Mouse (Mus musculus) hindbrain, postnatal 0 days (tissue): ENCODE results near the gene Agbl4. TPM values are rescaled to one million over a fixed set of nuclear protein-coding genes. Genes with fewer than 3 reads are reported as not detected.

Experiments
- ATAC-seq: fragments of 200-750 bp; cut with Nextera tagmentation; 2 replicates; pipeline ENCODE4 v1.8.0; 2017; ENCODE audit warnings: mild to moderate bottlenecking, moderate TSS enrichment, moderate library complexity
- DNase-seq: peaks from one replicate; pipeline ENCODE4 v3.0.0-alpha.2; 2015; ENCODE audit warnings: low spot score
- H3K27ac ChIP-seq: fragments of 300-500 bp; sonication (generic); 2 replicates; pipeline ENCODE4 v1.5.1; 2014; ENCODE audit warnings: mild to moderate bottlenecking
- H3K27me3 ChIP-seq: fragments of 300-500 bp; sonication (generic); 2 replicates; pipeline ENCODE4 v1.6.1; 2014; ENCODE audit warnings: low read length, mixed read lengths; ENCODE audit not compliant: insufficient read depth
- H3K36me3 ChIP-seq: fragments of 300-500 bp; sonication (generic); 2 replicates; pipeline ENCODE4 v1.6.1; 2014; ENCODE audit warnings: low read length, mixed read lengths; ENCODE audit not compliant: insufficient read depth
- H3K4me1 ChIP-seq: fragments of 300-500 bp; sonication (generic); 2 replicates; pipeline ENCODE4 v1.6.1; 2014; ENCODE audit warnings: antibody characterized with exemption, low read length, mixed read lengths; ENCODE audit not compliant: insufficient read depth
- H3K4me2 ChIP-seq: fragments of 300-500 bp; sonication (generic); 2 replicates; pipeline ENCODE4 v1.6.1; 2014; ENCODE audit warnings: low read depth, mild to moderate bottlenecking, low read length, moderate library complexity, mixed read lengths
- H3K4me3 ChIP-seq: fragments of 300-500 bp; sonication (generic); 2 replicates; pipeline ENCODE4 v1.5.1; 2014; ENCODE audit warnings: low read length
- H3K9ac ChIP-seq: fragments of 300-500 bp; sonication (generic); replicated peaks from 2 replicates; pipeline ENCODE4 v1.6.1; 2014; ENCODE audit warnings: mild to moderate bottlenecking, low read length, moderate library complexity, mixed read lengths
- H3K9me3 ChIP-seq: fragments of 300-500 bp; sonication (generic); 2 replicates; pipeline ENCODE4 v1.6.1; 2016; ENCODE audit warnings: low read length, mixed read lengths
- CTCF ChIP-seq: IDR thresholded peaks from 2 replicates; pipeline ENCODE4 v1.5.1; 2016; ENCODE audit warnings: antibody characterized with exemption, control low read depth, low read depth
- WGBS: fragments of 180-500 bp; shearing (Covaris S2); extraction: QIAGEN DNeasy Blood & Tissue Kit; methylation state at CpG from one replicate; pipeline ENCODE4 v1.1.7; 2014; 5-methylcytosine and 5-hydroxymethylcytosine counted together
- polyA plus RNA-seq: library from polyadenylated mRNA; unstranded; fragments of >200 nt; fragmentation: Nextera tagmentation; extraction: Ambion mirVana; gene quantifications from 2 replicates; pipeline ENCODE4 v1.2.1, GENCODE M21; 2015
- total RNA-seq: library from RNA; depleted of rRNA; stranded (reverse); fragments of >200 nt; gene quantifications from 2 replicates; pipeline ENCODE4 v1.2.3, GENCODE M21; 2014

Agbl4 gene
- total and polyA plus RNA-seq, 2 experiments from 2014 or later, result 2.8 to 3.9 TPM

DNA sequence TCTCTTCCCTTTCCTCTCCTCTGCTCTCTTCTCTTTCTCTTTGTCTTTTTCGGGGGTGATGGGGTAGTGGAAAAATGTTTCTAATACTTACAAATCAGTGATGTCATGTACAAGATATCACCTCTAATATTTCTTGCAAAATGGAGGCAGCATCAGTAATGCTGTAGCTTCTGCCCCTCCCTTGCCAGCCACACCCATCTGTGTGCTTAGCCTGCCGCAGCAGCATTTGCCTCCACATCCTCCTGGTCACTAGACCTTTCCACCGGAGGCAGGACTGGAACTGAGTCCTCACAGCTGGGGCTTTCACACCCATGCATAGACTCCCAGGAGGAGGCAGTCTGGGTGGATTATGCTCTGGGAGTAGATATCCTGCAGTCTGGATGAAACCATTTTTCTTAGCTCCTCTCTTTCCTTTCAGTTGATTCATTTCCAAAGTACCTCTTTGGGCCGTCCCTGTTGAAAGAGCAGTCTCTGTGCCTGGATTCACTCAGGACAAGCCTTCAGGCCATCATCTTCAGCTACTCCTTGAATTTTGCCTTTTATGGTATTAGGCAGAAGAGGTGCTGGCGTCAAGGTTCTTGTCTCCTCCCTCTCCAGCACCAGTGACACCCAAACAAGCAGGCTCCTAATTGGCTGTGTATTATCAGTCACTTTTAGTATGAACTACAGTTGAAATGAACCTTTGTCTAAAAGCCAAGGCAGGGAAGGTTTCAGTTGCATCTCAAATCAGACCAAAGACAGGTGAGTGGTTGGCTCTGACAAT lies 1105.7 kb downstream of the Agbl4 start:
- Histone ChIP-seq H3K9ac (no peak overlapping the region), H3K27ac (no peak overlapping the region), H3K4me1 (no peaks in the 10 kb centered on the region), H3K4me2 (no peak overlapping the region), H3K9me3 (no peaks in the 10 kb centered on the region), H3K4me3 (no peak overlapping the region), H3K27me3 (no peaks in the 10 kb centered on the region), H3K36me3 (no peaks in the 10 kb centered on the region)
- ATAC-seq (no peak), DNase-seq (no peak)
- no peak for TF ChIP-seq CTCF
- WGBS, result 84% methylated on average over 5 of the region's 5 CpGs

DNA sequence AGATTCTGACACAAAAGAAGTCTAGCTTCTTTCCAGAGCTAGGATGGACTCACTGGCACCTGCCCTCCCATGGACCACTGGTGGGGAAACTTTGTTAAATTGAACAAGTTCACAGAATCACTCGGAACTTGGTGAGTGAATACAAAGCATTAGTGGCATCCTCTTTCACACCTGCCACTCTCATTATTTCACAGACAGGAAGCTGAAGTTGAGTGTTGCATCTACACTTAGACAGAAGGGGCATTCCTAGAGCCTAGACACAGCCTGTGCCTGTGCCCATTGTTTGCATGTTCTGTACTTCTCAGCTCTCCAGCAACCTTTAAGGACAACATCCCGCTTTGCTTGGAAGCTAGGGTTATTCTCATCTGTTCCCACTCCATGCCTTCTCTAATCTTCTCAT lies 1107.5 kb downstream of the Agbl4 start:
- DNase-seq (no peak), ATAC-seq (no peak)
- no peaks in the 10 kb centered on the region for H3K9me3 ChIP-seq
- H3K9ac ChIP-seq, result no peak overlapping the region
- H3K27me3 ChIP-seq, result no peaks in the 10 kb centered on the region
- no peaks in the 10 kb centered on the region for H3K36me3 ChIP-seq
- no peak overlapping the region for H3K4me2 ChIP-seq
- H3K27ac ChIP-seq, result no peak overlapping the region
- 85% methylated on average over 2 of the region's 2 CpGs for WGBS
- no peak overlapping the region for H3K4me3 ChIP-seq
- H3K4me1 ChIP-seq, result no peaks in the 10 kb centered on the region
- TF ChIP-seq CTCF, result no peak

DNA sequence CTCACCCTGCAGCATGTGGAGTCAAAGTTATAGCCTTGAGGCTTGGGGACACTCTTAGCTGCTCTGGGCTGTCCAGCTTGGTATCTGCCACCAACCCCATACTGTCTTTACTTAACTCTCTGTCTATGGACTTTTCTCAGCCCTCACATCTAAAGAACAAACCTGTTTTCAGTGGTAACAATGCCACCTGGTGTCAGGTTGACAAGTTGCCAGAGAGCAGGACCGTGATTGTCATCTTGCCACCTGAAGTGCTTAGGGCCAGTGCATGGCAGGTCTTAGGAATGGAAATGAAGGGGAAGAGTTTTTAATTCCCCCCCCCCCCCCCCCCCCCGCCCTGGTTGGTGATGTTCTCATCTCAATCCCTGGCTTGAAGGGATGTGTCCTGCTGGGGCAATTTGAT lies 1112.7 kb downstream of the Agbl4 start:
- peak; percentile 61 for DNase-seq
- peak; percentile 56 for TF ChIP-seq CTCF
- Histone ChIP-seq H3K27me3 (no peaks in the 10 kb centered on the region), H3K9me3 (no peaks in the 10 kb centered on the region), H3K4me3 (no peak overlapping the region), H3K4me2 (no peak overlapping the region), H3K9ac (no peak overlapping the region), H3K4me1 (no peaks in the 10 kb centered on the region), H3K27ac (no peak overlapping the region), H3K36me3 (no peaks in the 10 kb centered on the region)
- WGBS, result 4% methylated on average over 2 of the region's 2 CpGs
- peak; percentile 39; the same call in 1 of the 2 replicates for ATAC-seq

DNA sequence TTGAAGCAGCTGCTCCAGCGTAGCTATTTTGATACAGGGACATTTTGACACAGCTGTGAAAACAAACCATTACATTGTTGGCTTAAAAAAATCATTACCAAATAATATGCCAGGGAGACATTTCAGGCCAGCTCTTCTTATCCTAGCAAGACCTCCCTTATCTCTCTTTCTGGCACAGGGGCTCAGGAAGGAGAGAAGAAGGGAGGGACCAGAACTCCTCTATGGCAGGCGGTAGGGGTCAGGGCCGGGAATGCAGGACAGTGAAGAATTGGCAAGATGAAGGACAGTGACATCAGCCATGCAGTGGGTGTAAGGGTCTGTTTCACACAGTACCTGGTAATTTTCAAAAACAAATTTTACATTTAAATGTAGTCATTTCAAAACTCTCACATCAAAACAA lies 1116.5 kb downstream of the Agbl4 start:
- no peak overlapping the region for H3K4me2 ChIP-seq
- no peaks in the 10 kb centered on the region for H3K9me3 ChIP-seq
- WGBS, result 60% methylated on average over 3 of the region's 3 CpGs
- no peaks in the 10 kb centered on the region for H3K36me3 ChIP-seq
- H3K4me1 ChIP-seq, result 0 out of 2 replicates have a peak, but pooled peaks cover 5% of the 10 kb centered on the region
- H3K4me3 ChIP-seq, result no peak overlapping the region
- TF ChIP-seq CTCF, result no peak
- no peaks in the 10 kb centered on the region for H3K27me3 ChIP-seq
- no peak overlapping the region for H3K27ac ChIP-seq
- no peak for ATAC-seq
- no peak for DNase-seq
- H3K9ac ChIP-seq, result no peak overlapping the region

DNA sequence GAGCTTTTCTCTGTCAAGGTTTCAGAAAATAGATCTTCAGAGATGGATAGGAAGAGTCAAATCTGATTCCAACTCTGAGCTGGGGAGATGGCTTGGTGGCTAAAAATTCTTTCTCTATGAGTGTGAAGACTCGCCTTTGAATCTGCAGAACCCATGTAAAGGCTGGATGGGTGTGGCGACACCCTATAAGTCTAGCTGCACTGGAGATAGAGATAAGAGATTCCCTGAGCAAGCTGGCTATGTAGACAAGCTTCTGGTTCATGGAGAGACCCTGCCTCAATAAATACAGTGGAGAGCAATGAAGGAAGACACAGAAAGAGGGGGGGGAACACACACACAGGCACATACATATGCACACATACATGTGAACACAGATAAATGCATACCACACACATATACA lies 1118.7 kb downstream of the Agbl4 start:
- H3K27me3 ChIP-seq, result no peaks in the 10 kb centered on the region
- H3K9ac ChIP-seq, result no peak overlapping the region
- no peaks in the 10 kb centered on the region for H3K36me3 ChIP-seq
- 0 out of 2 replicates have a peak, but pooled peaks cover 5% of the 10 kb centered on the region for H3K4me1 ChIP-seq
- TF ChIP-seq CTCF, result no peak
- DNase-seq (no peak), ATAC-seq (no peak)
- no peaks in the 10 kb centered on the region for H3K9me3 ChIP-seq
- H3K4me3 ChIP-seq, result no peak overlapping the region
- H3K4me2 ChIP-seq, result no peak overlapping the region
- WGBS, result 96% methylated on average over 2 of the region's 2 CpGs
- no peak overlapping the region for H3K27ac ChIP-seq

DNA sequence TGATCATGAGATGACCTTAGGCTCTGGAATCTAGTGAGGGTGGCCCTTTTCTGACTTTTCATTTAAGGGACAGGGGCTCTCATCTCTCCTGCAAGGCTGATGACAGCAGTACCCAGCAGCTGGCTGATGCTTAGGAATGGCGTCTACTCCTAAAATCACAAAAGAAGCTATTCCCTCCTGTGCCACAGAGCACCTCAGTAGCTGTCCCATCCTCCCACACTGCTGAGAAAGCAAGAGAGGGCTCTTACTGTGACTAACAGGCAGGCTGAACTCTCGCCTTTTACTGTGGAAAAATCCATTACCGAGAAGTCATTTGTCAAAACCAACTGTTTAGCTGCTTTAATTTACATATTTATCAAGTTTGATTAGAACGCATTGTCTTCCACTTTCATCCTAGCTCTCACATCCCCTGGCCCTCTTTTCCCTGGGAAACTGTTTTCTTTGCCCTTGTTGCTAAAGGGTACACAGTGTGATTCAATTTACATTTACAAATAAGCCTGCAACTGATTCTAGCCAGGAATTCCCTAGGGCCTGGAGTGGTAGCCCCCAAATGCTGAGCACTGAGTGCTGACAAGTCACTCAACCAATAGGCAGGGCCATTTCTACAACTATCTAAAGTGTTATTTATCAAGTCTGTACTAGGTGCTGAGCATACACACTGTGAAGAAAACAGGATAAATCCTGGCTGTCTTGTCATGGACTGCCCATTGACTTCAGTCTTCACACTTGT lies 1119.8 kb downstream of the Agbl4 start:
- DNase-seq (peak; percentile 13), ATAC-seq (no peak)
- Histone ChIP-seq H3K4me1 (0 out of 2 replicates have a peak, but pooled peaks cover 5% of the 10 kb centered on the region), H3K27ac (no peak overlapping the region), H3K9me3 (no peaks in the 10 kb centered on the region), H3K4me3 (no peak overlapping the region), H3K9ac (no peak overlapping the region), H3K4me2 (no peak overlapping the region), H3K27me3 (no peaks in the 10 kb centered on the region), H3K36me3 (no peaks in the 10 kb centered on the region)
- TF ChIP-seq CTCF, result no peak
- WGBS, result 25% methylated on average over 4 of the region's 4 CpGs

DNA sequence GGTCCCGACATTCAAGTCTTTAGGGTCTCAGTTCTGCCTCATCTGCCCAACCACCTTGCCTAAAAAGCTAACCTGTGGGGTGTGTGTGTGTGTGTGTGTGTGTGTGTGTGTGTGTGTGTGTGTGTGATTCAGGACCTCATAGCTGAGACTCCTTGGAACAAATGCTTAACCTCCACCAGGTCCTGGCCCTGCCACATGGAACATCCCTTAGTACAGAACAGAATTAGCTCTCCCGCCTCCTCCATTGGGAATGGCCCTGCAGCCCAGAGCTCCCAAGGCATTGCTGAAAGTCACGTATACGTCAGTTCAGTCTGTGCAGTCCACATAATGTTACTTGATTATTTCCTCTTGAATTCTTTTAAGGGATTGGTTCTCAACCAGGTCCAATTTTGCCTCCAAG lies 1120.7 kb downstream of the Agbl4 start:
- Histone ChIP-seq H3K9ac (no peak overlapping the region), H3K9me3 (no peaks in the 10 kb centered on the region), H3K36me3 (no peaks in the 10 kb centered on the region), H3K27ac (no peak overlapping the region), H3K27me3 (no peaks in the 10 kb centered on the region), H3K4me2 (no peak overlapping the region), H3K4me3 (no peak overlapping the region), H3K4me1 (0 out of 2 replicates have a peak, but pooled peaks cover 5% of the 10 kb centered on the region)
- TF ChIP-seq CTCF, result no peak
- whole genome bisulfite sequencing, result 92% methylated on average over 4 of the region's 4 CpGs
- ATAC-seq, result no peak
- DNase-seq, result no peak
